Mouse (Mus musculus) forebrain, embryonic 16.5 days (tissue): ENCODE measurements at regions not wholly inside any gene's neighbourhood (a gene's known extent, or its start where the extent isn't known, plus 50 kb on each side); places are given as distances from the start of the nearest gene placed in this dataset.
"Not testable (repeated sequence)": the region's sequence is repeated elsewhere in the genome, so short reads cannot be mapped to it uniquely, and the experiment has no call there.

Experiments
- ATAC-seq: fragments of 200-750 bp; cut with Nextera tagmentation; 2 replicates; pipeline ENCODE4 v1.8.0; 2017; ENCODE audit warnings: mild to moderate bottlenecking, moderate library complexity
- H3K27ac ChIP-seq: fragments of 300-500 bp; sonication (generic); 2 replicates; pipeline ENCODE4 v1.5.1; 2014; ENCODE audit warnings: low read length, control low read depth
- H3K27me3 ChIP-seq: fragments of 300-500 bp; sonication (generic); replicated peaks from 2 replicates; pipeline ENCODE4 v1.6.1; 2014; ENCODE audit warnings: low read length; ENCODE audit not compliant: control insufficient read depth, insufficient read depth
- H3K36me3 ChIP-seq: fragments of 300-500 bp; sonication (generic); 2 replicates; pipeline ENCODE4 v1.6.1; 2014; ENCODE audit not compliant: control insufficient read depth, insufficient read depth
- H3K4me1 ChIP-seq: fragments of 300-500 bp; sonication (generic); replicated peaks from 2 replicates; pipeline ENCODE4 v1.6.1; 2014; ENCODE audit warnings: low read length; ENCODE audit not compliant: control insufficient read depth, insufficient read depth
- H3K4me2 ChIP-seq: fragments of 300-500 bp; sonication (generic); 2 replicates; pipeline ENCODE4 v1.6.1; 2014; ENCODE audit warnings: mild to moderate bottlenecking, low read length, control low read depth
- H3K4me3 ChIP-seq: fragments of 300-500 bp; sonication (generic); replicated peaks from 2 replicates; pipeline ENCODE4 v1.5.1; 2014; ENCODE audit warnings: mild to moderate bottlenecking, low read length, control low read depth
- H3K9ac ChIP-seq: fragments of 300-500 bp; sonication (generic); replicated peaks from 2 replicates; pipeline ENCODE4 v1.6.1; 2014; ENCODE audit warnings: low read depth, low read length, control low read depth
- H3K9me3 ChIP-seq: fragments of 300-500 bp; sonication (generic); 2 replicates; pipeline ENCODE4 v1.6.1; 2016; ENCODE audit warnings: low read length; ENCODE audit not compliant: control insufficient read depth
- WGBS: fragments of 180-500 bp; shearing (Covaris S2); extraction: QIAGEN DNeasy Blood & Tissue Kit; methylation state at CpG from one replicate; pipeline ENCODE4 v1.1.7; 2014; 5-methylcytosine and 5-hydroxymethylcytosine counted together

- H3K9ac ChIP-seq, result no peak overlapping the region
- no peak overlapping the region for H3K27ac ChIP-seq
- H3K36me3 ChIP-seq, result no peaks in the 10 kb centered on the region
- peak; percentile 94 for ATAC-seq
- 52% methylated on average over 7 of the region's 7 CpGs for WGBS
- no peak overlapping the region for H3K4me3 ChIP-seq
- no peak overlapping the region for H3K4me2 ChIP-seq
- H3K4me1 ChIP-seq, result no peaks in the 10 kb centered on the region
- no peaks in the 10 kb centered on the region for H3K9me3 ChIP-seq
- no peaks in the 10 kb centered on the region for H3K27me3 ChIP-seq
These were observed 279.9 kb upstream of the Sfrp2 start for GRCm38 (mm10) chr3:83486192-83486716.

- no peak overlapping the region for H3K4me3 ChIP-seq
- H3K36me3 ChIP-seq, result no peaks in the 10 kb centered on the region
- no peaks in the 10 kb centered on the region for H3K27me3 ChIP-seq
- no peak overlapping the region for H3K4me2 ChIP-seq
- WGBS, result 24% methylated on average over 1 of the region's 1 CpGs
- no peak overlapping the region for H3K27ac ChIP-seq
- ATAC-seq, result no peak
- H3K9ac ChIP-seq, result no peak overlapping the region
- H3K9me3 ChIP-seq, result no peaks in the 10 kb centered on the region
- H3K4me1 ChIP-seq, result no peaks in the 10 kb centered on the region
These were observed 270.5 kb upstream of the Sfrp2 start for GRCm38 (mm10) chr3:83495584-83495983.

- Histone ChIP-seq H3K27me3 (no peaks in the 10 kb centered on the region), H3K9ac (no peak overlapping the region), H3K4me3 (no peak overlapping the region), H3K4me2 (no peak overlapping the region), H3K9me3 (no peaks in the 10 kb centered on the region), H3K27ac (no peak overlapping the region), H3K36me3 (no peaks in the 10 kb centered on the region), H3K4me1 (no peaks in the 10 kb centered on the region)
- ATAC-seq, result no peak
- 17% methylated on average over 7 of the region's 7 CpGs for WGBS
These were observed 262.2 kb upstream of the Sfrp2 start for GRCm38 (mm10) chr3:83503901-83504300.

- Histone ChIP-seq H3K4me1 (peaks cover 8% of the 10 kb centered on the region; the same call in 1 of the 2 replicates), H3K4me3 (no peak overlapping the region), H3K9ac (no peak overlapping the region), H3K9me3 (no peaks in the 10 kb centered on the region), H3K27ac (no peak overlapping the region), H3K36me3 (no peaks in the 10 kb centered on the region), H3K4me2 (no peak overlapping the region), H3K27me3 (no peaks in the 10 kb centered on the region)
- 79% methylated on average over 4 of the region's 4 CpGs for WGBS
- ATAC-seq, result no peak
These were observed 249.5 kb upstream of the Sfrp2 start for GRCm38 (mm10) chr3:83516614-83517013.

GRCm38 (mm10) chr3:83517914-83518635 lies 248.0 kb upstream of the Sfrp2 start:
- peak; percentile 40; the same call in 1 of the 2 replicates for ATAC-seq
- Histone ChIP-seq H3K9ac (no peak overlapping the region), H3K9me3 (no peaks in the 10 kb centered on the region), H3K4me3 (no peak overlapping the region), H3K36me3 (no peaks in the 10 kb centered on the region), H3K4me2 (no peak overlapping the region), H3K27me3 (no peaks in the 10 kb centered on the region), H3K27ac (no peak overlapping the region), H3K4me1 (peaks cover 8% of the 10 kb centered on the region; the same call in 1 of the 2 replicates)
- WGBS, result 46% methylated on average over 6 of the region's 6 CpGs

GRCm38 (mm10) chr3:83530243-83530847 lies 235.8 kb upstream of the Sfrp2 start:
- 84% methylated on average over 4 of the region's 4 CpGs for WGBS
- no peaks in the 10 kb centered on the region for H3K9me3 ChIP-seq
- no peaks in the 10 kb centered on the region for H3K36me3 ChIP-seq
- no peaks in the 10 kb centered on the region for H3K27me3 ChIP-seq
- no peak overlapping the region for H3K9ac ChIP-seq
- H3K4me3 ChIP-seq, result no peak overlapping the region
- H3K4me2 ChIP-seq, result no peak overlapping the region
- no peaks in the 10 kb centered on the region for H3K4me1 ChIP-seq
- no peak overlapping the region for H3K27ac ChIP-seq
- no peak for ATAC-seq

GRCm38 (mm10) chr3:83536624-83537023 lies 229.5 kb upstream of the Sfrp2 start:
- H3K36me3 ChIP-seq, H3K27me3 ChIP-seq, H3K9me3 ChIP-seq, H3K4me3 ChIP-seq, H3K4me1 ChIP-seq, H3K4me2 ChIP-seq, ATAC-seq, H3K9ac ChIP-seq, H3K27ac ChIP-seq: not testable (repeated sequence)
- 44% methylated on average over 5 of the region's 5 CpGs for WGBS

GRCm38 (mm10) chr3:83537231-83537630 lies 228.9 kb upstream of the Sfrp2 start:
- 0 out of 2 replicates have a peak, but pooled peaks have one; percentile 28 for ATAC-seq
- no peak overlapping the region for H3K4me2 ChIP-seq
- H3K36me3 ChIP-seq, result no peaks in the 10 kb centered on the region
- no peak overlapping the region for H3K4me3 ChIP-seq
- peaks cover 9% of the 10 kb centered on the region; the same call in 1 of the 2 replicates for H3K4me1 ChIP-seq
- no peaks in the 10 kb centered on the region for H3K9me3 ChIP-seq
- H3K27me3 ChIP-seq, result no peaks in the 10 kb centered on the region
- no peak overlapping the region for H3K9ac ChIP-seq
- WGBS, result 52% methylated on average over 4 of the region's 4 CpGs
- no peak overlapping the region for H3K27ac ChIP-seq

- Histone ChIP-seq H3K9ac (no peak overlapping the region), H3K9me3 (no peaks in the 10 kb centered on the region), H3K27me3 (no peaks in the 10 kb centered on the region), H3K36me3 (no peaks in the 10 kb centered on the region), H3K4me1 (peaks cover 9% of the 10 kb centered on the region; the same call in 1 of the 2 replicates), H3K4me3 (no peak overlapping the region), H3K4me2 (no peak overlapping the region), H3K27ac (no peak overlapping the region)
- 55% methylated on average over 7 of the region's 7 CpGs for WGBS
- no peak for ATAC-seq
These were observed 228.4 kb upstream of the Sfrp2 start for GRCm38 (mm10) chr3:83537711-83538110.
